8 mouse cellular contexts compared by ENCODE assay signal in genomic region chr14:52118823-52119608, GRCm38 (mm10). TPM values are rescaled to one million over a fixed set of nuclear protein-coding genes. Genes with fewer than 3 reads are reported as not detected.
A peak's percentile ranks its signal among the peaks of the same experiment; 100 is the strongest.
DNase-seq lines count a peak whose midpoint lies in the region; ATAC-seq lines count a peak whose summit lies in the region.

No protein-coding gene starts in this region.

- ATAC-seq in megakaryocyte, adult 5-6 weeks (ENCODE audit: poor library complexity, severe bottlenecking), result peak; percentile 70

- intact Hi-C loops in left cerebral cortex, postnatal 25 days (cut with DNase I), result no loop called here

- peak; percentile 67 for DNase-seq in adrenal gland, adult 2 months
- peak; percentile 65 to 70 for DNase-seq in cerebellum, postnatal 36 days
- peak; percentile 36 to 38 for DNase-seq in frontal cortex, postnatal 36 days (ENCODE audit: low spot score in 2 of 2)
- peak; percentile 71 for DNase-seq in hindlimb bud, embryonic 11.5 days (ENCODE audit: extremely low spot score, low read depth, low spot score)
- peak; percentile 40 to 47 for DNase-seq in left cerebral cortex, postnatal 25 days (ENCODE audit: low spot score in 2 of 2)
- DNase-seq in right cerebral cortex, adult 2 months (ENCODE audit: low spot score in 2 of 2), result peak; percentile 36 to 37
- DNase-seq in natural killer cell, adult 2 months (ENCODE audit: low spot score in 2 of 2), result no peak

RNA-seq across cellular contexts. Expression of gene Rpgrip1, which starts 8.5 kb away (rescaled TPM):
- total RNA-seq in adrenal gland, adult 2 months (2021), result 1 to 10 TPM in 1 of 2 experiments, under 1 TPM in 1; 0.26 to 1.2 TPM
- 0.33 and 0.55 TPM in 2 replicates for polyA plus RNA-seq in adrenal gland, adult 2 months (2012; rRNA removed)
- total RNA-seq in left cerebral cortex, postnatal 25 days (2021), result 1 to 10 TPM; 2.4 to 2.8 TPM
- 2.9 and 3.6 TPM in 2 replicates for total RNA-seq in megakaryocyte, adult 5-6 weeks (2015)
- total RNA-seq in megakaryocyte, adult 5-6 weeks (2017), result 2.7 TPM in 2 replicates

RNA-seq across cellular contexts. Expression of gene Hnrnpc, which starts 15.2 kb away (rescaled TPM):
- 100 to 1,000 TPM; 240 to 298 TPM for total RNA-seq in adrenal gland, adult 2 months (2021)
- polyA plus RNA-seq in adrenal gland, adult 2 months (2012; rRNA removed), result 24.4 and 40.6 TPM in 2 replicates
- 100 to 1,000 TPM; 226 to 228 TPM for total RNA-seq in left cerebral cortex, postnatal 25 days (2021)
- total RNA-seq in megakaryocyte, adult 5-6 weeks (2015), result 221 and 239 TPM in 2 replicates
- total RNA-seq in megakaryocyte, adult 5-6 weeks (2017), result 322 and 343 TPM in 2 replicates

Comparison
In these comparisons a context has a peak if more than half of its experiments do, and no peak if none do; other contexts are left out.
1. DNase-seq: peak in adrenal gland, adult 2 months (single experiment), cerebellum, postnatal 36 days (2 of 2), frontal cortex, postnatal 36 days (2 of 2), hindlimb bud, embryonic 11.5 days (single experiment), left cerebral cortex, postnatal 25 days (2 of 2) and right cerebral cortex, adult 2 months (2 of 2); none in natural killer cell, adult 2 months (0 of 2).